Mouse (Mus musculus): ENCODE data around the gene Coq6. TPM values are rescaled to one million over a fixed set of nuclear protein-coding genes. Genes with fewer than 3 reads are reported as not detected.
A peak's percentile ranks its signal among the peaks of the same experiment; 100 is the strongest.
"Not testable (repeated sequence)": the region's sequence is repeated elsewhere in the genome, so short reads cannot be mapped to it uniquely, and the experiment has no call there.

Gene Coq6
- total RNA-seq (2021) = 10 to 100 TPM; 20.0 to 31.0 TPM
- long read RNA-seq, experiment 1, transcript Coq6-201 (12 exons, 1,602 nt) = major isoform, 19 of 22 reads
- long read RNA-seq, experiment 1, partial matches to known transcripts = 2 of 22 reads
- long read RNA-seq, experiment 1, other reads (novel, unspliced or antisense) = 1 of 22 reads
- long read RNA-seq, experiment 2, transcript Coq6-201 (12 exons, 1,602 nt) = major isoform, 20 of 23 reads
- long read RNA-seq, experiment 2, partial matches to known transcripts = 2 of 23 reads
- long read RNA-seq, experiment 2, other reads (novel, unspliced or antisense) = 1 of 23 reads

DNA sequence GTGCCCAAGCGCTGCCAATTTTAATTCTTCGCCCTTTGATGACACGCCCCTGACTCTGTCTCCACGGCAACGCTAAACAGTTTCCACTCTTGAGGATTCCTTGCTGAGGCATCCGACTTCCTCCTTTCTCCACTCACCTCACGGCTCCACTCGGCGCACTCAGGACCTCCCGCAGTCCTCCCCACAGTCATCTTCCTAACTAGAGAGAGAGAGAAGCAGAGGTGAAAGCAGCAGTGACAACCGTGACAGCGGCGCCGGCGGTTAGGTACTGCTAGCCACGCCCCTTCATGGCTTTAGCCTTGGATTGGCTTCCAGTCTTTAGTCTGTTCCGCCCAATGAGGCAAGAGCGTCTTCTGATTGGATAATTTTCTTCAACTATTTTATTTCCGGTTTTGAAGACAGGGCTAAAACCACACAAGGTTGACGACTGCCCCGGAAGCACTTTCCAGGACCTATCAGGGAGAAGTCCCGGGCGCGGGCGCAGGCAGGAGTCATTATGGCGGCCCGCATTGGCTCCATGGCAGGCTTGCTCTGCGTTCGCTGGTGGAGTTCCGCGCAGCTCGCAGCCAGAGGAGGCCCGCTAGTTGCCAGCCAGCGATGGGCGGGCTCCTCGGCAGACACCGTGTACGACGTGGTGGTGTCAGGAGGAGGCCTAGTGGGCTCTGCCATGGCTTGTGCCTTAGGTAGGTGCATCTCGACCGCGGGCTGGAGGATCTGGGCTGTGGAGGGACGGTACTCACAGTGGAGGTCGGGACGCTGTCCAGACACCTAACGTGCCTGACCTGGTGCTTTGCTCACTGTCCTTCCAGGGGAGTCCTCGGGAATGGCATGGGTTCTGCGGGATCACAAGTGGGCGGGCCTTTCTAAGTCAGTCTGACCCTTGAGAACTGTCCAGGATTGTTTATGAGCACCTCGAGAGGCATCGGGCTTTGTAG is at the start of gene Coq6, which contains the start of gene Fam161b:
TSS of gene Coq6 (plus strand) at position 103 of the 935 bp plus-strand sequence.
TSS of gene Fam161b (minus strand) at position 279 of the 935 bp plus-strand sequence.
- H3K4me3 ChIP-seq = peak within 1 kb of the TSS; percentile 92
- TF ChIP-seq CTCF (IDR thresholded peaks at IDR 0.05) = no peak; the same call in 1 of the 2 replicates
- peak; percentile 97 for DNase-seq
- peak within 1 kb of the TSS; percentile 89 for H3K27ac ChIP-seq
- intact Hi-C loops (cut with DNase I) = no loop called here

DNA sequence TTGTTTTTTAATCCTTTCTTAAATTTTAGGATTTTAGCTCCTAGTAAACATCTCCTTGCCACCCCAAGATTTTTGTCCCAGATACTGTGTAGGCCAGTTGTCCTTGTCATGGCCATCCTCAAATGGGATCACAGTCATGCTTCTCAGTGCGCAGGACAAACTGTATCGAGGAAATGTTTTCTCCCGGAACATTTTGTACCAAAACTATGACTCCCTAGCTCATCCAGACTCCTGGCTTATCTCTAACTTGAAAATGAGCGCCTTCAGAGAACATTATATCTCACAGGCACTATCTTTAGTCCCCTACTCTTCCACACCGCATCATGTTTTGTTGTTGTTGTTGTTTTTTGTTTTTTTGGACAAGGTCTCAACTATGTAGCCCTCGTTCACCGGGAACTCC is 45.5 kb upstream of the Coq6 start:
- intact Hi-C loops (cut with DNase I) = loop anchor here (2.0 kb wide), 1 partner anchor 31 kb away; the partner anchor contains the start of gene Ptgr2
- TF ChIP-seq CTCF (IDR thresholded peaks at IDR 0.05) = no peak
- H3K27ac ChIP-seq = peak overlapping the region; percentile 99
- DNase-seq = no peak
- H3K4me3 ChIP-seq = peak overlapping the region; percentile 80

DNA sequence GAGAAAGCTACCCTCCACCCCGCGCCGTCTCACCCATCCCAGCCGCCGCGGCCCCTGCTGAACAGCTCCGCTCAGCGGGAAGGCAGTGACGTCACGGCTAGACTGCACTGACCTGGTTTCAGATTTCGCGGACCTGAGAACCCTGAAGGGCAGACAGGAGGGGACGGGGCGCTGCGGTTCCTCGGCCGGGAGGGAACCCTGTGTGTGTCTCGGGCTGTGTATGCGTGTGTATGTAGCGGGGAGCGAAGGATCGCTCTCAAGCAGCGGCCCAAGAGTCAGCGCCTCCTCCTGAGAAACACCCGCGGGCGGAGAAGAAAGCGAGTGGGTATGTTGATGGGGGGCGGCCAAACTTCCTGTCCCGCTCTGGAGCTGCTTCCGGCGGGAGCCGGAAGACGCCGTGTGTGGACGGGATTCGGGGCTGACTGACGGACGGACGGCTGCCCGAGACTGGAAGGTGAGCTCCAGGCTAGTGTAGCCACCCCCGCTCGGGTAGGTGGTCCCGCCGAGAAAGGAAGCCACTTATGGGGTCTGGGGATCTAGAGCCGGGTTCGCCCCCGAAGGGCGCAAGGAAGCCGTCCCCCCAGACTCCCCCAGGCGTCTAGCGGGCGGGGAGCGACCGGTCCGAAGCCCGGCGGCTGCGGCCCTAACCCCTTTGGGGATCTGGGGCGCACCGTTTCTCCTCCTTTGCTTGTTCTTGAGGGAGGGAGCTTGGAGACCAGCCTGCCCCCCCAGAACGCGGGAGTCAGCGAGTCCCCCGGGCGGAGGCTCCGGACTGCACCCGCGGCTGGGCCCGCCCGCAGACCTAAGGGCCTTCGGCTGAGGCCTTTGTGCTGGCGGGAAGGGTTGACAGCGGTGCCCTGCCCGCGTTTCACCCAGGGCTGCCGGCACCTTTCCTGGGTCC is 44.5 kb upstream of the Coq6 start, which contains the start of gene Zfp410:
TSS of gene Zfp410 (plus strand) at position 132 of the 901 bp plus-strand sequence.
- peak; percentile 93 for DNase-seq
- 0 out of 2 replicates have a peak, but pooled peaks have one; percentile 0 for TF ChIP-seq CTCF (IDR thresholded peaks at IDR 0.05)
- Histone ChIP-seq H3K27ac (peak within 1 kb of the TSS; percentile 99), H3K4me3 (peak within 1 kb of the TSS; percentile 80)
- intact Hi-C loops (cut with DNase I) = loop anchor here (2.0 kb wide), 1 partner anchor 32 kb away; the partner anchor contains the start of gene Ptgr2

DNA sequence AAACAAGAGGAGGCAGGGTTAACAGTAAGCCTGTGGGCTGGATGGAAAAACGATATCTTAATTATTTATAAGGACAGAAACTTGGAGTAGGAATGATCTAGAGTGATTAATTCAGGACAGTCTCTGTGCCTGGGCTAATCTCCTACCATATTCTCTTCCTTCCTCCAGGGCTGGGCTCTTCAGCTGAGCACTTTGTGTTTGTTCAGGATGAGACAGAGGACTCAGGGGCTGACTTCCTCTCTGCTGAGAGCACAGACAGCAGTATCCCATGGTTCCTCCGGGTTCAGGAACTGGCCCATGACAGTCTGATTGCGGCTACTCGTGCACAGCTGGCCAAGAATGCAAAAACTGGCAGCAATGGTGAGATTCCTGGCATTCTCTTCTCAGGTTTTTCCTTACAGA is 34.3 kb upstream of the Coq6 start:
- intact Hi-C loops (cut with DNase I) = no loop called here
- Histone ChIP-seq H3K27ac (peak overlapping the region; percentile 40), H3K4me3 (no peak overlapping the region)
- TF ChIP-seq CTCF (IDR thresholded peaks at IDR 0.05) = no peak
- no peak for DNase-seq

DNA sequence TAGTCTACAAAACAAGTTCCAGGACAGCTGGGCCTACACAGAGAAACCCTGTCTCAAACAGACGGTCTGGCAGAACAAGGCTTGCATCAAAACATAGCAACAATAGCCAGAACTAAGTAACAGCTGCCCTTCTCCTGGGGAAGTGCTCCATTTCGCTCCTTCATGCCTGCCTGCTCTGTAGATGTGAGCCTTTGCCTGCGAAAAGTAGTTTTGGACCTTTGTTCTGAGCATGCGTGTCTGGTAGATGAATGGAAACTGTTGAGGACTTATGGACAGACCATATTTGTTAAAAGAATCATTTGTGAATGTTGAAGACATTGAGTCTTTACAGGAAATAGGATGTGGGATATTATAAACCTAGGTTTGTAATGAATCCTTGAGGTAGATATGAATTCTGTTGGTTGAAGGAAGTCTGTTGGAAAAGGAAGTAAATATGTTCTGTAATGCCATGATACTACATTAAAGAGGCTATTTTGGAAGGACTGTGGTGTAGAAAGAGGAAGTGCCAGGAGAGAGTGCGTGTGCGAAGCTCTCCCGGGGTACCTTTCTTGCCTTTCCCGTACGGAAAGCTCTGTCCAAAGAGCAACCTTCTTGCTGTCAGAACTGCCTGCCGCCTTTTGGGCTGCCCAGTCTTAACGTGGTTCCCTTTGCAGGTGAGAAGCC is 24.4 kb upstream of the Coq6 start:
- DNase-seq = no peak

DNA sequence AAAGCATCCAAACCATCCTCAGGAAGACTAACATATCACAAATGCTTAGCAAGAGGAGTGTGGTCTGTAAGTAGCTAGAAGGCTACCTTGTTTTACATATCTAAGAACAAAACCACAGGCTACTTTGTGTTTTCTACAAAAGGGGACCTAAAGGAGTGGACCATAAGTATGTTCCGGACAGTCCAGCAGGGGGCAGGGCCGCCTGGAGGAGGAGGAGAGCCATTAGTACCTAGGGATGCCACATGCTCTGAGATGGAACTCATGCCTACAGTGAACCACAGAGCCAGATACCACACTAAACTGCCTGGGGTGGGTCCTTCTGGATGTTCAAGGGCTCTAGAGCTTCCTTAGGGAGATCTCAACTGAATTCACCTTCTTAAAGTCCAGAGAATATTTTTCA is 14.3 kb upstream of the Coq6 start:
- peak; percentile 43 for TF ChIP-seq CTCF (IDR thresholded peaks at IDR 0.05)
- H3K4me3 ChIP-seq = no peak overlapping the region
- H3K27ac ChIP-seq = no peak overlapping the region
- DNase-seq = no peak
- intact Hi-C loops (cut with DNase I) = no loop called here

More for the DNA sequence above, 24.4 kb upstream of the Coq6 start:
- TF ChIP-seq CTCF (IDR thresholded peaks at IDR 0.05) = no peak
- Histone ChIP-seq H3K4me3 (no peak overlapping the region), H3K27ac (no peak overlapping the region)
- intact Hi-C loops (cut with DNase I) = no loop called here

DNA sequence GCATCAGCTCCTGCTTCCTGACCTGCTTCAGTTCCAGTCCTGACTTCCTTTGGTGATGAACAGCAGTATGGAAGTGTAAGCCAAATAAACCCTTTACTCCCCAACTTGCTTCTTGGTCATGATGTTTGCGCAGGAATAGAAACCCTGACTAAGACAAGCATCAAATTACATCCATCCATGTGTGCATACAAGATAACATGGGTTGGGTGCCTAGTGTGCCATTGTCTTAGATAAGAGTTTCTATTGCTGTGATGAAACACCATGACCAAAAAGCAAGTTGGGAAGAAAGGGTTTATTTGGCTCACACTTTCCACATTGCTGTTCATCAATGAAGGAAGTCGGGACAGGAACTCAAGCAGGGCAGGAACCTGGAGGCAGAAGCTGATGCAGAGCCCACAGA is 2.8 kb upstream of the Coq6 start:
- intact Hi-C loops (cut with DNase I); H3K27ac ChIP-seq; H3K4me3 ChIP-seq; DNase-seq: not testable (repeated sequence)

DNA sequence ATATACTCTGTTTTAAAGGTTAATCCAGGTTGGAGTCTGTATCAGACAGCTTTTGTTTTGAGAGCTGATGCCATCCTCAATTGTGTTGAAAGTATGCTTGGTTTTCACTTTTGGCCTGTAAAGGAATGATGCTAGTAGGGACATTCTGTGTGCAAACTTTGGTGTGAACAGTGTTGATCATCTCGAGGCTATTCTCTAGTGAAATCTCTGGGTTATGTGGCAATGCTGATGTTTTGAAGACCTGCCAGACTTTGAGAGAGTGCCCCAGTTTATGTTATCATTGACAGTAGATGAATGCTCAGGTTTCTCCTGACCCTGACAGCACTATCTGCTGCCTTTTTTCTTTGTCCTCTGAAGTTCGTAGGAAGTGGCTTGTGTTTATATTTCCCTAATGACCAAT is 1.4 kb downstream of the Coq6 start:
- intact Hi-C loops (cut with DNase I) = no loop called here

DNA sequence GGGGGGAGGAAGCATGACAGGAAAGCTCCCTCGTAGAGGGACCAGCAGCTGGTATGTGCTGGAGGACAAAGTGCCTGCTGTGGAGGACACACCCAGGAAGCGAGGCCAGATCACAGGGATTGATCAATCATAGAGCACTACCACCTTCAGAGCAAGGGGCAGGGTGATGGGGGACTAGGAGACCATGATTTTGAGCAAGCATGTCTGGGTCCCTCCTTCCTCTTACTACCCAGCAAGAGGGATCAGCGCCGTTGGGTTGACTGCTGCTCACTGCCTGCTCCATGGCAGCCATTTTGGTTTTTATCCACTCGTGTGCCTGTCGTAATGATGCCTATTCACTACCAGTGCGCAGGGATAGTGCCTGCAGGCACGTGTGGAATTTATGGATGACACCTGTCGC is 2.8 kb downstream of the Coq6 start:
- H3K4me3 ChIP-seq = no peak overlapping the region
- H3K27ac ChIP-seq = no peak overlapping the region
- DNase-seq = no peak
- no peak for TF ChIP-seq CTCF (IDR thresholded peaks at IDR 0.05)
- intact Hi-C loops (cut with DNase I) = no loop called here

More for the DNA sequence above, 1.4 kb downstream of the Coq6 start:
- DNase-seq = no peak
- Histone ChIP-seq H3K27ac (no peak overlapping the region), H3K4me3 (peak overlapping the region; percentile 92)
- TF ChIP-seq CTCF (IDR thresholded peaks at IDR 0.05) = no peak

DNA sequence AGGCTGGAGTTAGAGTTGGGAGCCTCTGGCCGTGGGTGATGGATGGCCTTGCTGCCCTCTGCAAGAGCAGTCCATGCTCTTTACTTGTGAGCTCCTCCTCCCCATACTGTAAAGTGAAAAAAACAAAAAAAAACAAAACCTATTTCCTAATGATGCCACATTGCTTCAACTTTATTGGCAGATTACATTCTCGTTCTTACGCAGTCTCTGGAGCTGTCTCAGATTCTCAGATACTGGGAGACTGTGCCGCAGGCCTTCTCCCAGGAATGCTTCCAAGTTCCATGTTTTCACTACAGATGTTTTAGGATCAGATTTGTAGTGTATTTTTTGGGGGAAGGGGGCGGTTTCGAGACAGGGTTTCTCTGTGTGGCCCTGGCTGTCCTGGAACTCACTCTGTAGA is 3.7 kb downstream of the Coq6 start:
- Histone ChIP-seq H3K27ac (no peak overlapping the region), H3K4me3 (no peak overlapping the region)
- intact Hi-C loops (cut with DNase I) = no loop called here
- DNase-seq = no peak
- no peak for TF ChIP-seq CTCF (IDR thresholded peaks at IDR 0.05)

DNA sequence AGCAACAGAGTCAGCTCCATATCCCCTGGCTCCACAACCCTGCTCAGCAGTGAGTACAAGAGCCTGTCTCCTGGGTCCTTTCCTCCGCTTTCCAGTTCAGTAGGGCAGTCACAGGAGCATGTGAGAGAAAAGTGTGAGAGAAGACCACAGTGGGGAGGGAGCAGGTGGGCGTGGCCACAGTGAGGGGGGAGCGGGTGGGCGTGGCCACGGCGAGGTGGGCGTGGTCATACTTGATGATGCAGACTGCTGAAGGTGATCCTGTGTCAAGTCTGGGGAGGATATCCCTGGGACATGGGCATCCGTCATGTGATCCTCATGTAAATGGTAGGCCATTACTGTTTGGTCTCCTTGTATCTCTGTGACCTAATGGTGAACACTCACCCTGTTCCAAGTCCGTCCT is 5.5 kb downstream of the Coq6 start:
- DNase-seq = no peak
- intact Hi-C loops (cut with DNase I) = no loop called here
- H3K27ac ChIP-seq = no peak overlapping the region
- no peak for TF ChIP-seq CTCF (IDR thresholded peaks at IDR 0.05)
- H3K4me3 ChIP-seq = no peak overlapping the region

Measured in gastrocnemius, adult 2 months (tissue).